Mouse (Mus musculus) Patski (cell line): ENCODE data around the gene Phactr4. TPM values are rescaled to one million over a fixed set of nuclear protein-coding genes. Genes with fewer than 3 reads are reported as not detected.

ENCODE experiments used
- ATAC-seq: fragments of 100-300 bp; one replicate; pipeline ENCODE4 v1.8.0; 2021
- CTCF ChIA-PET: fragments of 350-600 bp; sonication (Branson Sonifier 250); formaldehyde crosslinking; loops from one replicate; lab custom pipeline; 2022; ENCODE audit warnings: inconsistent platforms; lab: Charles Lee
- POLR2A ChIA-PET: fragments of 350-600 bp; sonication (Branson Sonifier 250); formaldehyde crosslinking; loops from one replicate; lab custom pipeline; 2022; ENCODE audit warnings: antibody characterized with exemption, inconsistent platforms; lab: Charles Lee
- DNase-seq: peaks from one replicate; pipeline ENCODE4 v3.0.0-alpha.2; 2011; ENCODE audit warnings: low read depth, low spot score
- H3K27me3 ChIP-seq: fragments of 371-371 bp; one replicate; pipeline ENCODE4 v1.5.1; 2021
- CTCF ChIP-seq: fragments of 100-300 bp; IDR thresholded peaks from one replicate; pipeline ENCODE4 v1.5.1; 2021
- in situ Hi-C: fragments of 300-500 bp; cut with MboI; formaldehyde crosslinking; loops from 3 replicates; pipeline ENCODE4 v1.11.1; 2018; ENCODE audit warnings: low pct_unique_long_range_greater_than_20kb, mixed read lengths
- polyA plus RNA-seq: library from polyadenylated mRNA; unstranded; gene quantifications from one replicate; pipeline ENCODE4 v1.2.3, GENCODE M21; 2021

The Phactr4 gene
- 60.4 TPM for polyA plus RNA-seq

GRCm38 (mm10) chr4:132421923-132422782 is at the start of gene Phactr4:
Gene Phactr4 (minus strand): TSS chr4:132422489.
- DNase-seq (peak; percentile 80), ATAC-seq (peak; percentile 91)
- in situ Hi-C loops, result loop anchor here (5.0 kb wide), 1 partner anchor 90 kb away; the partner anchor contains the start of gene Sesn2
- no peaks in the 10 kb centered on the region for H3K27me3 ChIP-seq
- POLR2A ChIA-PET, result interaction anchor here (1.3 kb wide), 1 partner anchor 42 kb away, joined by 4 read pairs; the partner anchor contains the start of gene Med18
- no peak for TF ChIP-seq CTCF
- CTCF ChIA-PET, result no interaction called here

DNA sequence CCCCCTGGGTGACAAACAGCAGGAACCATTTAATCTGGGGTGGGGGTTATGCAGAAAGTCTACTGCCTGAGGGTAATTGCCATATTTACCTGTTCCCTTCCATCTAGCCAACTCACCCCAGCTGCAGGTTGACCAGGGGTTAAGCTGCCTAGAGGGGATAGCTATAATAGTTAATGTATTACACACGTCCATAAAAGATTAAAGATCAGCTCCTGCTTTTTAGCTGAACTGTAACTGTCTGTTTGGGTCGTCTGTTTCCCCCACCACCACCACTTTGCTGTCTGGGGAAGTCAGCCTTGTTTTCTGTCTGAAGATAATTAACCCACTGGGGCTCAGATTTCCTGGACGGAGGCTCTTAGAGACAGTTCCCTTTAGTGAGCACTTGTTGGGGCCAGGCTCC is 47.6 kb upstream of the Phactr4 start:
- ATAC-seq (peak; percentile 47), DNase-seq (peak; percentile 77)
- TF ChIP-seq CTCF, result no peak
- in situ Hi-C loops, result no loop called here
- ChIA-PET CTCF (interaction anchor here (1.5 to 3.0 kb wide), 3 partner anchors 41 to 50 kb away, joined by 3 to 16 read pairs (median 5); no protein-coding TSS in a partner anchor), POLR2A (interaction anchor here (0.5 to 1.5 kb wide), 3 partner anchors 24 to 531 kb away, joined by 3 to 4 read pairs (median 3); partner anchors contain the start of gene Sesn2)
- no peaks in the 10 kb centered on the region for H3K27me3 ChIP-seq

DNA sequence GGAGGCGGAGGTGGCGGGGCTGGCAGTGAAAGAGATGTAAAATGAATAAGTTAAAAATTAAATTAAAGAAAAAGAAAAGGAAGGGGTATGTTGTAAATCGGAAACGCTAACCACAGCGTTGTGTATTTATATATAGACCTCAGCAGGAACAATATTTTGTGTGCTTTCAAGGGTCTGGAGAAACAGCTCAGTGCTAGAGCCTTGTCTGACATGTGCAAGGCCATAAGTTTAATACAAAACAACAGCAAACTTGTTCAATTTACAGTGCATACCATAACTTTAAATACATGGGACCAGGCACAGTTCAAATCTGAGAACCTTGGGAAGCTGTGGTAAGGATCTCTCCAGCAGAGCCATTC is 41.9 kb upstream of the Phactr4 start:
- DNase-seq (no peak), ATAC-seq (no peak)
- ChIA-PET CTCF (interaction anchor here (0.8 to 1.5 kb wide), 7 partner anchors 12 to 123 kb away, joined by 3 to 6 read pairs (median 3); no protein-coding TSS in a partner anchor), POLR2A (interaction anchor here (0.6 to 2.0 kb wide), 2 partner anchors 43 to 50 kb away, joined by 4 to 8 read pairs; no protein-coding TSS in a partner anchor)
- H3K27me3 ChIP-seq, result no peaks in the 10 kb centered on the region
- TF ChIP-seq CTCF, result peak; percentile 3
- in situ Hi-C loops, result loop anchor here (5.0 kb wide), 2 partner anchors 37 to 48 kb away; partner anchors contain the start of gene Sesn2

DNA sequence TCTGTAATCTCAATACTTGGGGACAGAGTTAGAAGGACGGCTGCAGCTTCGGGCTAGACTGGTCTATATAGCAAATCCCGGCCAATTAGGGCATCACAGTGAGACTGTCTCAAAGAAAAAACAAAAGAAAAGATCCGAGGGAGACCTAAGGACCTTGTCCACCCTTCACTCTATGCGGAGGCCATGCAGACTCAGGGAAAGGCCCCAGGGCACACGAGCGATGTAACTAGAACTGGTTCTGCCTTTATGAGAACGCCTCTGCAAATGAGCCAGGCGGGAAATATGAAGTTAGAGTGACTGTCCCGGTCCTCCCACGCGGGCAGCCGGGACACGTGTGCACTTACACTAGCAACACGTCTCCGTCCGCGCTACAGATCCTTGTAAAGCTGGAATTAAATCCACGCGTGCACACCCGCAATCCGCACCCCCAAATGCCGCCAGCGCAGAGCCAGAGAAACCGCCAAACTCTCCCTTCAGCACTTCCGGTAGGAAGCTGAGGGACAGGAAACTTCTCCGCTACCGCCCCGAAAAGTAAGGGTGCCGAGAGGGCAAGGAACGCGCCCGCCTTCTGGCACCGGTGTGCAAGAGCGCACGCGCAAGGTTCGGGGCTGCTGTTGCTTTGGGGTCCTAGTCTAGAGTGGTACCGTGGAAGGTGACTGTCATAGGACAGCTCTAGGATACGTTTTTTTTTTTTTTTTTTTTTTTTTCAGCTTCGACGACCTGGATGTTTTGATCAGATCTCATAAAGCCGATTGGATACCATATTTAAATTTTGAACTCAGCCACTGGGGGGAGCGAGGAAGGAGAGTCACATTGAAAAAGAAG is 41.4 kb upstream of the Phactr4 start, which contains the start of gene Med18:
TSS of gene Med18 (minus strand) at position 492 of the 825 bp plus-strand sequence.
- peak; percentile 62 for ATAC-seq
- in situ Hi-C loops, result loop anchor here (5.0 kb wide), 2 partner anchors 36 to 49 kb away; partner anchors contain the start of gene Sesn2
- ChIA-PET POLR2A (interaction anchor here (0.6 to 2.0 kb wide), 2 partner anchors 42 to 50 kb away, joined by 4 to 8 read pairs; no protein-coding TSS in a partner anchor), CTCF (interaction anchor here (0.8 to 1.5 kb wide), 7 partner anchors 12 to 123 kb away, joined by 3 to 6 read pairs (median 3); no protein-coding TSS in a partner anchor)
- peak; percentile 68 for TF ChIP-seq CTCF
- no peaks in the 10 kb centered on the region for H3K27me3 ChIP-seq
- DNase-seq, result peak; percentile 64

DNA sequence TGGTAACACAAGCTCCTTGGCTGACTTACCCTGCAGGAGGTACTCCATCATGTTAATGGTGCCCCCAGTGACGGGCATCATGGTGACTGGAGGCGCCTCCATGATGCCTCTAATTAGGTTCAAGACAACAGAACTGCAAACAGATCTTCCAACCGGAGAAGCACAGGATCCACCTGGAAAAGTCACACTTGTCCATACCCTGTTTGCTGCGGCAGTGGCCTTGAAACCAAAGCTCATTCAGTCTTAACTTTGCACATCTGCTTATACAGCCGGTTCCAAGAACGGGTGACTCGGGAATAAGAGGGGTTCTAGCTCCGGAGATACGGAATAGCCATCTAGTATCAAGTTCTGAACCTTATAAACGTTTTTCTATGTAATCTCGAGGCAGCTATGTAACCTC is 40.5 kb upstream of the Phactr4 start:
- in situ Hi-C loops, result loop anchor here (5.0 kb wide), 2 partner anchors 36 to 49 kb away; partner anchors contain the start of gene Sesn2
- TF ChIP-seq CTCF, result no peak
- ATAC-seq (no peak), DNase-seq (no peak)
- POLR2A ChIA-PET, result interaction anchor here (2.0 kb wide), 1 partner anchor 51 kb away, joined by 8 read pairs; no protein-coding TSS in a partner anchor
- CTCF ChIA-PET, result no interaction called here
- H3K27me3 ChIP-seq, result no peaks in the 10 kb centered on the region

GRCm38 (mm10) chr4:132460225-132460624 is 37.9 kb upstream of the Phactr4 start:
- CTCF ChIA-PET, result no interaction called here
- no peak for TF ChIP-seq CTCF
- H3K27me3 ChIP-seq, result no peaks in the 10 kb centered on the region
- no peak for DNase-seq
- POLR2A ChIA-PET, result no interaction called here
- no peak for ATAC-seq
- in situ Hi-C loops, result loop anchor here (5.0 kb wide), 2 partner anchors 33 to 52 kb away; partner anchors contain the start of gene Sesn2

DNA sequence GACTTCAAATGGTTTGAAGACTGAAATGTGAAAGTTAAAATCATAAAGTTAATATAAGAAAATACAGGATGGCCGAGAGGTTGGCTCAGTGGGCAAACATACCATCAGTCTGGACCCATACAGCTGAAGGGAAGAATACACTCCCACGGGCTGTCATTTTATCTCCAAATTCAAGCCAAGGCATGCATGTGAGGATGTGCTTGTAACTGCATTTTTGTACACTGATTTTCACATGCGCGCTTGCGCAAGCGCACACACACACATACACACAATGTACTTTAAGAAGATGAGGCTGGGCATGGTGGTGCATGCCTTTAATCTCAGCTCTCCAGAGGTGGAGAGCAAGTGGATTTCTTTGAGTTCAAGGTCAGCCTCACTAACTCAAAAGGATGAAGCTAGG is 33.3 kb upstream of the Phactr4 start:
- ChIA-PET CTCF (no interaction called here), POLR2A (no interaction called here)
- no peaks in the 10 kb centered on the region for H3K27me3 ChIP-seq
- no peak for DNase-seq
- ATAC-seq, result no peak
- TF ChIP-seq CTCF, result no peak
- in situ Hi-C loops, result no loop called here

DNA sequence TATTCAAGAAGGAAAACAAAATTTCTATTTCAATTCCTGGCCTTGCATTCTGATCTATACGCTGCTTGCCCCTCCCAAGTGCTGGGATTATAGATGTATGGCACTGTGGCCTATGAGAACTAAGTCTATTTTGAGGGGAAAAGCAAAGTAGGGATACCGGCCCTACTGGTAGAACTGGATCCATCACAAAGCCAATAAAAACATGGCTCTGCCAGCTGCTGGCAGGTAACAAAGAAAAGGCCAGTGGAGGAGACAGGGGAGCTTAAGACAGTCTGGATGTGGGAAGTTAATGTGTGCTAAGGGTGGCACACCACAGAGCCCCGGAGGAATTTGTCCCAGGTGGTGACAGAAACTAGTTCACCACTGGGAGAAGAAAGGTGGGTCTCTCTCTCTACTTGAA is 32.9 kb upstream of the Phactr4 start:
- TF ChIP-seq CTCF, result no peak
- CTCF ChIA-PET, result no interaction called here
- H3K27me3 ChIP-seq, result no peaks in the 10 kb centered on the region
- POLR2A ChIA-PET, result no interaction called here
- no peak for DNase-seq
- no peak for ATAC-seq
- in situ Hi-C loops, result no loop called here

DNA sequence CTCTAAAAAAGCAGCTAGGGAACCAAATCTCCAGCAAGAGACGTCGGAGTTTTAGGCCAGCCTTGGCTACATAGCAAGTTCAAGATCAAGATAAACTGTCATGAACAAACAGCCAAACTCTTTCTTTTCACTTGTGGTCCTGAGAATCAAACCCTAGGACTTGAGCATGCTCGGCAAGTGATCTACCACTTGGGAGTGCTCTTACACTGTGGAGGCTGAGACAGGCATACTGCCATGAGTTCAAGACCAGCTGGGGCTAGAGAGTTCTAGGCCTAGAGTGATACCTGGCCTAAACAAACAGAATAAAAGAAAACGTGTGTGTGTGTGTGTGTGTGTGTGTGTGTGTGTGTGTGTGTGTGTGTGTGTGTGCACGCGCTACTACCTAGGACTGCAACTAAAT is 31.9 kb upstream of the Phactr4 start:
- DNase-seq, result no peak
- ATAC-seq, result no peak
- no peak for TF ChIP-seq CTCF
- in situ Hi-C loops, result no loop called here
- H3K27me3 ChIP-seq, result no peaks in the 10 kb centered on the region
- ChIA-PET CTCF (no interaction called here), POLR2A (no interaction called here)

GRCm38 (mm10) chr4:132449778-132450177 is 27.5 kb upstream of the Phactr4 start:
- in situ Hi-C loops, result no loop called here
- no peaks in the 10 kb centered on the region for H3K27me3 ChIP-seq
- no peak for TF ChIP-seq CTCF
- no peak for DNase-seq
- CTCF ChIA-PET, result no interaction called here
- ATAC-seq, result no peak
- POLR2A ChIA-PET, result no interaction called here
